Mouse (Mus musculus) CH12.LX (cell line): ENCODE results near the gene Prkcsh.

Experiments used
- CHD1 ChIP-seq: IDR thresholded peaks from 2 replicates; pipeline ENCODE4 v1.6.1; 2012; ENCODE audit warnings: low read depth, low read length, improper control_type of control experiment, inconsistent platforms
- CTCF ChIP-seq, 2 experiments: IDR thresholded peaks in 1 of 2; conservative IDR thresholded peaks in 1 of 2; 2 replicates each; pipeline ENCODE4 v1.5.1; 2011 to 2012; ENCODE audit warnings: low read depth in 2 of 2, low read length in 2 of 2, improper control_type of control experiment in 1 of 2, inconsistent platforms in 1 of 2, mild to moderate bottlenecking in 1 of 2, moderate library complexity in 1 of 2
- ELF1 ChIP-seq: IDR thresholded peaks from 2 replicates; pipeline ENCODE4 v1.6.1; 2014; ENCODE audit warnings: low read depth, mild to moderate bottlenecking, inconsistent platforms, low read length, improper control_type of control experiment
- TCF12 ChIP-seq: IDR thresholded peaks from 2 replicates; pipeline ENCODE4 v1.6.1; 2014; ENCODE audit warnings: low read depth, mild to moderate bottlenecking, inconsistent platforms, low read length, improper control_type of control experiment
- USF1 ChIP-seq: IDR thresholded peaks from 2 replicates; pipeline ENCODE4 v1.6.1; 2014; ENCODE audit warnings: low read depth, mild to moderate bottlenecking, inconsistent platforms, low read length, improper control_type of control experiment

DNA sequence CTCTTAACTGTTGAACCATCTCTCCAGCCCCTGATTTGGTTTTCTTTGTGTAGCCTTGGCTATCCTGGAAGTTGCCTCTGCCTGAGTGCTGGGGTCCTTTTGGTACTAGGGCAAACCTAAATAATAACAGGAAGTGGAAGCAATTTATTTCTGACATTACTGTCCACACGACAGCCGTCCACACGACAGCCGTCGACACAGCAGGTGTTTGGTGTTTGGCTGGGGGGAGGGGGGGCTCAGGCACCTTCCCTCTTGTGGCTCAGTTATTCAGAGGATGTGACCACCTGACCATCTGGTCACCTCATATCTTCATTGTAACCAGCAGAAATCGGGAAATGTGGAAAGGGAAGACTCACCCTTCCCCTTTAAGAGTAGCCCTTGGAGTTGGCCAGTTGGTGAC lies 33.7 kb upstream of the Prkcsh start:
- TF ChIP-seq ELF1: no peak
- TF ChIP-seq CHD1: no peak
- no peak for TF ChIP-seq USF1
- no peak for TF ChIP-seq TCF12
- TF ChIP-seq CTCF (conservative IDR thresholded peaks at IDR 0.05 in 1 of 2, IDR thresholded peaks at IDR 0.05 in 1 of 2; ENCODE audit: low read depth in 2 of 2, low read length in 2 of 2): no peak
